ENCODE assay signal across 8 mouse cellular contexts in genomic region chr7:84749434-84750301, GRCm38 (mm10). TPM values are rescaled to one million over a fixed set of nuclear protein-coding genes. Genes with fewer than 3 reads are reported as not detected.
DNase-seq lines count a peak whose midpoint lies in the region; ATAC-seq and TF ChIP-seq lines count a peak whose summit lies in the region.

No protein-coding gene starts in this region.

- WGBS in forebrain, embryonic 13.5 days: 1% methylated on average over 21 of the region's 21 CpGs
- WGBS in liver, embryonic 15.5 days (ENCODE audit: insufficient replicate concordance): 4% methylated on average over 21 of the region's 21 CpGs
- 4% methylated on average over 21 of the region's 21 CpGs for WGBS in neural tube, embryonic 15.5 days

- ATAC-seq in G1E (ENCODE audit: extremely low read depth, insufficient number of reproducible peaks, low FRiP score, poor library complexity, severe bottlenecking): peak; percentile 45; the same call in 1 of the 2 replicates
- ATAC-seq in forebrain, embryonic 13.5 days: peak; percentile 91
- no peak for ATAC-seq in liver, embryonic 15.5 days (ENCODE audit: insufficient read depth)
- ATAC-seq in neural tube, embryonic 15.5 days (ENCODE audit: low FRiP score): peak; percentile 90

- intact Hi-C loops in heart, postnatal 10 days (cut with DNase I): loop anchor here (2.0 to 5.0 kb wide), 2 partner anchors 57 to 155 kb away; no protein-coding TSS in a partner anchor

- peak overlapping the region; percentile 58 for H3K9ac ChIP-seq in forebrain, embryonic 13.5 days
- H3K9ac ChIP-seq in liver, embryonic 15.5 days: no peak overlapping the region
- H3K9ac ChIP-seq in neural tube, embryonic 15.5 days (replicated peaks): peak overlapping the region; percentile 57

- peaks cover 29% of the 10 kb centered on the region for H3K27me3 ChIP-seq in G1E (ENCODE audit: insufficient read depth, low read length)
- H3K27me3 ChIP-seq in forebrain, embryonic 13.5 days: no peaks in the 10 kb centered on the region
- peaks cover 29% of the 10 kb centered on the region for H3K27me3 ChIP-seq in liver, embryonic 15.5 days
- H3K27me3 ChIP-seq in neural tube, embryonic 15.5 days (replicated peaks): 0 out of 2 replicates have a peak, but pooled peaks cover 5% of the 10 kb centered on the region

- H3K4me3 ChIP-seq in G1E (ENCODE audit: low read depth, low read length): no peak overlapping the region
- peak overlapping the region; percentile 47 for H3K4me3 ChIP-seq in forebrain, embryonic 13.5 days
- peak overlapping the region; percentile 51 for H3K4me3 ChIP-seq in liver, embryonic 15.5 days (replicated peaks)
- peak overlapping the region; percentile 50 for H3K4me3 ChIP-seq in neural tube, embryonic 15.5 days (replicated peaks)

- H3K4me1 ChIP-seq in G1E (ENCODE audit: insufficient read depth, low read depth, low read length): peaks cover 6% of the 10 kb centered on the region
- H3K4me1 ChIP-seq in forebrain, embryonic 13.5 days: peaks cover 5% of the 10 kb centered on the region; the same call in 1 of the 2 replicates
- H3K4me1 ChIP-seq in liver, embryonic 15.5 days (replicated peaks): peaks cover 17% of the 10 kb centered on the region
- H3K4me1 ChIP-seq in neural tube, embryonic 15.5 days: peaks cover 9% of the 10 kb centered on the region

- no peaks in the 10 kb centered on the region for H3K36me3 ChIP-seq in G1E (replicated peaks)
- no peaks in the 10 kb centered on the region for H3K36me3 ChIP-seq in forebrain, embryonic 13.5 days (ENCODE audit: poor library complexity, severe bottlenecking)
- no peaks in the 10 kb centered on the region for H3K36me3 ChIP-seq in liver, embryonic 15.5 days (replicated peaks)
- H3K36me3 ChIP-seq in neural tube, embryonic 15.5 days: no peaks in the 10 kb centered on the region

- peak; percentile 6 for DNase-seq in G1E (ENCODE audit: low spot score)
- peak; percentile 57 for DNase-seq in cerebellum, adult 11 months
- DNase-seq in heart, postnatal 10 days: peak; percentile 77 to 83
- DNase-seq in kidney, postnatal 4 days: peak; percentile 75 to 80
- peak; percentile 9 to 26 for DNase-seq in thymus, postnatal 10 days (ENCODE audit: low spot score in 2 of 2)

- H3K27ac ChIP-seq in forebrain, embryonic 13.5 days: no peak overlapping the region
- no peak overlapping the region for H3K27ac ChIP-seq in liver, embryonic 15.5 days (replicated peaks)
- peak overlapping the region; percentile 77 for H3K27ac ChIP-seq in neural tube, embryonic 15.5 days (replicated peaks)

- 0 out of 2 replicates have a peak, but pooled peaks have one; percentile 8 for TF ChIP-seq CTCF in G1E (IDR thresholded peaks at IDR 0.05; ENCODE audit: low read depth, low read length)

- H3K4me2 ChIP-seq in forebrain, embryonic 13.5 days: peak overlapping the region; percentile 64
- peak overlapping the region; percentile 72 for H3K4me2 ChIP-seq in liver, embryonic 15.5 days
- H3K4me2 ChIP-seq in neural tube, embryonic 15.5 days: peak overlapping the region; percentile 68

- H3K9me3 ChIP-seq in G1E (replicated peaks): no peaks in the 10 kb centered on the region
- no peaks in the 10 kb centered on the region for H3K9me3 ChIP-seq in forebrain, embryonic 13.5 days (replicated peaks)
- H3K9me3 ChIP-seq in liver, embryonic 15.5 days (replicated peaks): no peaks in the 10 kb centered on the region
- no peaks in the 10 kb centered on the region for H3K9me3 ChIP-seq in neural tube, embryonic 15.5 days (replicated peaks)

RNA-seq across cellular contexts. Expression of gene Zfand6, which starts 59.9 kb away (rescaled TPM):
- total RNA-seq in G1E (2014; fragmentation: Nextera tagmentation): 134 and 164 TPM in 2 replicates
- 97.1 and 106 TPM in 2 replicates for total RNA-seq in G1E (2017)
- polyA plus RNA-seq in G1E (2012): 21.1 and 23.1 TPM in 2 replicates
- 199 and 220 TPM in 2 replicates for polyA plus RNA-seq in forebrain, embryonic 13.5 days (2015; fragmentation: Nextera tagmentation; extraction: Ambion mirVana)
- 100 to 1,000 TPM in 1 of 2 experiments, 10 to 100 TPM in 1; 97.7 to 103 TPM for total RNA-seq in heart, postnatal 10 days (2021)
- 145 and 154 TPM in 2 replicates for polyA plus RNA-seq in liver, embryonic 15.5 days (2015; fragmentation: Nextera tagmentation; extraction: Ambion mirVana)
- 212 and 217 TPM in 2 replicates for polyA plus RNA-seq in neural tube, embryonic 15.5 days (2015; fragmentation: Nextera tagmentation; extraction: Ambion mirVana)

Comparison
In these comparisons a context has a peak if more than half of its experiments do, and no peak if none do; other contexts are left out.
1. DNase-seq: peak in every context shown above with its lines; median percentile 80 in heart, postnatal 10 days; 78 in kidney, postnatal 4 days; 57 in cerebellum, adult 11 months; 18 in thymus, postnatal 10 days; 6 in G1E.